Mouse (Mus musculus) hindbrain, embryonic 11.5 days (tissue): ENCODE data around the gene Snapin. TPM values are rescaled to one million over a fixed set of nuclear protein-coding genes. Genes with fewer than 3 reads are reported as not detected.

Experiments
- ATAC-seq: fragments of 200-750 bp; cut with Nextera tagmentation; 2 replicates; pipeline ENCODE4 v1.8.0; 2017; ENCODE audit warnings: mild to moderate bottlenecking, moderate TSS enrichment, moderate library complexity; ENCODE audit not compliant: low FRiP score
- DNase-seq: peaks from one replicate; pipeline ENCODE4 v3.0.0-alpha.2; 2015; ENCODE audit warnings: low spot score
- H3K27ac ChIP-seq: fragments of 300-500 bp; sonication (generic); 2 replicates; pipeline ENCODE4 v1.5.1; 2014; ENCODE audit warnings: mild to moderate bottlenecking, low read depth, low read length
- H3K27me3 ChIP-seq: fragments of 300-500 bp; sonication (generic); 2 replicates; pipeline ENCODE4 v1.6.1; 2014; ENCODE audit warnings: mild to moderate bottlenecking, low read length, moderate library complexity, mixed read lengths; ENCODE audit not compliant: control insufficient read depth, insufficient read depth
- H3K36me3 ChIP-seq: fragments of 300-500 bp; sonication (generic); 2 replicates; pipeline ENCODE4 v1.6.1; 2014; ENCODE audit warnings: mild to moderate bottlenecking, low read length, moderate library complexity, mixed read lengths; ENCODE audit not compliant: control insufficient read depth, insufficient read depth
- H3K4me1 ChIP-seq: fragments of 300-500 bp; sonication (generic); replicated peaks from 2 replicates; pipeline ENCODE4 v1.6.1; 2014; ENCODE audit warnings: low read length, mixed read lengths; ENCODE audit not compliant: control insufficient read depth, insufficient read depth
- H3K4me2 ChIP-seq: fragments of 300-500 bp; sonication (generic); replicated peaks from 2 replicates; pipeline ENCODE4 v1.6.1; 2014; ENCODE audit warnings: mild to moderate bottlenecking, low read depth, low read length
- H3K4me3 ChIP-seq: fragments of 300-500 bp; sonication (generic); 2 replicates; pipeline ENCODE4 v1.5.1; 2014; ENCODE audit warnings: low read depth, low read length
- H3K9ac ChIP-seq: fragments of 300-500 bp; sonication (generic); 2 replicates; pipeline ENCODE4 v1.6.1; 2014; ENCODE audit warnings: low read depth, low read length
- H3K9me3 ChIP-seq: fragments of 300-500 bp; sonication (generic); 2 replicates; pipeline ENCODE4 v1.6.1; 2016; ENCODE audit warnings: low read length; ENCODE audit not compliant: control insufficient read depth
- WGBS: fragments of 180-500 bp; shearing (Covaris S2); extraction: QIAGEN DNeasy Blood & Tissue Kit; methylation state at CpG from one replicate; pipeline ENCODE4 v1.1.7; 2014; 5-methylcytosine and 5-hydroxymethylcytosine counted together
- polyA plus RNA-seq: library from polyadenylated mRNA; unstranded; fragments of >200 nt; fragmentation: Nextera tagmentation; extraction: Ambion mirVana; gene quantifications from 2 replicates; pipeline ENCODE4 v1.2.1, GENCODE M21; 2014

The Snapin gene
- polyA plus RNA-seq, 1 experiment from 2014 or later, result 72.3 TPM

DNA sequence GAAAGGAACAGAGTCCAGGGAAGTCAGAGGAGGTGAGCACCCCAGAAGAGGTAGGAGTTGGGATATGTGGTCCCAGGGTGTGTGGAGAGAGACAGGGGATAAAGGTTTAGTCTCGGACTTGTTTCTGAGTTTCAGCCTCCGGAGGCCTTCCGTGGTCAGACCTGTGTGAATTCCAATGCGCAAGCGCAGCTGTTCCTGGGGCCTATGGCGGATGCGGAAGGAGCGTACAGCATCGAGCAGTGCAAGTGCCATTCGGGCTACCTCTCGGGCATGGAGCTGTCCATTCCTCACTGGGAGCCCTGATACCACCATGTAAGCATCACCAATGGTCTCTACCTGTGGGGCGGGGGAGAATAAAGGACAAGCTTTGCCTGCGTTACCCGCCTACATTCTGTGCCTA lies 35.9 kb downstream of the Snapin start:
- Histone ChIP-seq H3K27ac (no peak overlapping the region), H3K4me3 (no peak overlapping the region), H3K27me3 (no peaks in the 10 kb centered on the region), H3K36me3 (no peaks in the 10 kb centered on the region), H3K4me2 (no peak overlapping the region), H3K9me3 (no peaks in the 10 kb centered on the region), H3K4me1 (no peaks in the 10 kb centered on the region), H3K9ac (no peak overlapping the region)
- no peak for ATAC-seq
- WGBS, result 84% methylated on average over 14 of the region's 14 CpGs
- DNase-seq, result no peak

DNA sequence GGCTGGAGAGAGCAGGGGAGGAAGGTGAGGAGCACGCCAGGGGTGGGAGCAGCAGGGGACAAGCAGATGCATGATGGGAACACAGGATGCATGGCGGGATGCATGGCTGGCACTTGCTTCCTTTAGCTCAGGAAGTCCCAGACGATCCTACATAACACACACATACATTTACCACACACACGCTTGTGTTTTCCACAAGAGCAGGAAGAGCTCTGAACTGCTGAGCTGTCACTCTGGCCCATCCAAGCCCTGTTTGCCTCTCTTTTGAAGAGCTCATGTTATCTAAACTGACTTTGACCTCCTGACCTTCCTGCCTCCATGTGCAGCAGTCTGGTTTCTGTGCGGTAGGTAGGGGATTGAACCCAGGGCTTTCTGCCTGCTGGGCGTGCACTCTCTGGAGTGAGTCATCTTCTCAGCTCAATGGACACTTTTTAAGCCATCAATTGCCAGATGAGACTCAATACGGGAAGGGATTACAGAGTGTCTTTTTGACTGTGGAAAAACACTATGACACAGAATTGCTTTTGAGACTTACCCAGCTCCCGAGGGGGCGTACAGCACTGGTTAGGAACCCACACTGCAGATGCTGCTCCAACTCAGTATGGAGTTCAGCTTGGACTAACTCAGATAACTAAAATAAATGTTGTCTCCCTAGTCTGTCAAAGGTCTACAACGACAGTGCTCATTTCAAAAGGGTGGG lies 39.3 kb downstream of the Snapin start:
- DNase-seq (no peak), ATAC-seq (no peak)
- Histone ChIP-seq H3K4me3 (no peak overlapping the region), H3K27me3 (no peaks in the 10 kb centered on the region), H3K9me3 (no peaks in the 10 kb centered on the region), H3K4me2 (no peak overlapping the region), H3K27ac (no peak overlapping the region), H3K36me3 (no peaks in the 10 kb centered on the region), H3K9ac (no peak overlapping the region), H3K4me1 (no peaks in the 10 kb centered on the region)
- 54% methylated on average over 10 of the region's 10 CpGs for WGBS

DNA sequence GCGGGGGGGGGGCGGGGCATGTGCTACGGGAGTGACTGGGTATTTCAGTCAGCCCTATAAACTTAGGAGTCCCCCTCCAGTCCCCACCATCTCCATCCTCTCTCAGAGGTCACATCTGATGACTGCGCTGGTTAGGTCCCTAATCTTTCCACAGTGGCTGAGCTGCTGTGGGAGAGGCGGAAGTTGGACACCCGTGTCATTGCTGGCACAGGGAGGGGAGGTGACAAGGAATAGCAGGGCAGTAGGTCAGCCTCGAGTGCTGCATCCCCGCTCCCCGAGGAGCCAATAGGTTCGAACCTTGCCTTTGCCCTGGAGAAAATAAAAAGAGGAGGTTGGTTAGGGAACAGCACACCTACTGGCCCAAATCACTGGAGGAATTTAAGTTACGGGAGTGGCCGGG lies 40.0 kb downstream of the Snapin start:
- Histone ChIP-seq H3K9ac (no peak overlapping the region), H3K4me1 (no peaks in the 10 kb centered on the region; the same call in 1 of the 2 replicates), H3K4me2 (no peak overlapping the region), H3K4me3 (no peak overlapping the region), H3K27me3 (no peaks in the 10 kb centered on the region), H3K27ac (no peak overlapping the region), H3K9me3 (no peaks in the 10 kb centered on the region), H3K36me3 (no peaks in the 10 kb centered on the region)
- 36% methylated on average over 12 of the region's 12 CpGs for WGBS
- no peak for ATAC-seq
- no peak for DNase-seq

DNA sequence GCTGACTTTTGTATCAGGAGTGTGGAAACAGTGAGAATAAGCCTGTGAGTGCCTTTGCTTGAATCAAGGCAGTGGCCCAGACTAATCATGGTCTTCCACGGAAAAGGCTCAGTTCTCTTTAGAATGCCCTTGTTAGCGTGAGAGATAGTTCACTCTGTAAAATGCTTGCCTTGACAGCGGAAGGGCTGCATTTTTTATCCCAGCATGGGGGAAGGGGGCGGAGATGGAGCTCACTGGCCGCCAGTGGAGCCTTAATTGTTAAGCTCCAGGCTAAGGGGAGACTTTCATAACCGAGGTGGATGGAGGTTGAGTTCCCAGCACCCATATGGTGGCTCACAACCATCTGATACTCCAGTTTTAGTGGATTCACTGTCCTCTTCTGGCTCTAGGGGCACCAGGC lies 42.2 kb downstream of the Snapin start:
- WGBS, result 26% methylated on average over 6 of the region's 6 CpGs
- DNase-seq, result no peak
- H3K27ac ChIP-seq, result no peak overlapping the region
- no peaks in the 10 kb centered on the region; the same call in 1 of the 2 replicates for H3K4me1 ChIP-seq
- H3K36me3 ChIP-seq, result no peaks in the 10 kb centered on the region
- no peaks in the 10 kb centered on the region for H3K9me3 ChIP-seq
- no peak overlapping the region for H3K4me2 ChIP-seq
- no peak overlapping the region for H3K9ac ChIP-seq
- no peak overlapping the region for H3K4me3 ChIP-seq
- ATAC-seq, result no peak
- H3K27me3 ChIP-seq, result no peaks in the 10 kb centered on the region

DNA sequence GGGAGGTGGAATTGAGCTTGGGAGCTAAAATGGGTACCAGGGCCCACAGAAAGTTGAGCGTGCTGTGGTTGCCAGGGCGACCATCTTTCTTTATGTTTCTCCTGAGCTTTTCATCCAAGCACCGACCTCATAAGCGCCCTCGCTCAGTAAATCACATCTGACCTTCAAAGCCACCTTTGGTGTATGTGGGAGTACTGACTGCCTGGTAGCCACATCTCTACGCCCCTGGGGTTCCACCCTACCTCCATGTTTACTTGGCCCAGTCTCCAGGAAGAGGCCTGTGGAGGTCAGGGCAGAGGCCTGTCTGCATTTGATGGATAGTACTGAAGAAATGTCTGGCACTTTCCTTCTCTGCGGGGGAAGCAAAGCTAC lies 43.7 kb downstream of the Snapin start:
- peak overlapping the region; percentile 28 for H3K9ac ChIP-seq
- no peak for DNase-seq
- H3K4me1 ChIP-seq, result no peaks in the 10 kb centered on the region; the same call in 1 of the 2 replicates

DNA sequence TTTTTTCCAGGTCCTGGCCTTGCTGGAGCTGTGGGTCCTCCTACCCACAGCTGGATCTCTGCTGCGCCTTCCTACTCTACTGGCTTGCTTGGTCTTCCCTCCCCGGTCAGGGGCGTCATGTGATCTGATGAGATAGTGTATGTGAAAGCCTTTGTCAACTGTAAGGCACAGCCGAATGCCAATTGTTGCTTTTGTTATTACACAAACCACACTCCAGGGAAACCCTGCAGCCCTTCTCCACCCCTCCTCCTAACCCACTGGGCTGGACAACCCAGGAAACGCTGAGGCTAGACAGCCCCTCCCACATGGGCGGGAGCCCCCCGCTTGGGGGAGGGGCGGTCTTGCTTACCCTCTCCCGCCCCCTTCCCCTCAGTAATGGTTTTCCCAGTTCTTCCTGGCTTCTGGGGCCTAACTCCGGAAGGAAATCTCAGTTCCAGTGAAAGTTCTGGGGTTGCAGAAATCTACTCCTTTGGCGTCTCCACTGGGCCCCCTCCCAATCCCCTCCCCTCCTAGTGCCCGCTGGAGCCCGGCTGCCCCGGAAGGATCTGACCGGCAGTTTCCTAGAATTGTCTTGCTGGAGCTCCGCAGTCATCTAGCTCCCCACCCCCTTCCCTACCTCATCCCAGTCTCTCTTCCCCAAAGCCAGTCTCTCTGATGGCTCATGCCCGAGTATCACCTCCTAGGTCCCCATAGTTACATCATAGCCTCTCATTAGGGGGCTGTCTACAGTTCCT lies 44.3 kb downstream of the Snapin start:
- no peaks in the 10 kb centered on the region; the same call in 1 of the 2 replicates for H3K4me1 ChIP-seq
- peak overlapping the region; percentile 13; the same call in 1 of the 2 replicates for H3K4me3 ChIP-seq
- ATAC-seq (peak; percentile 95), DNase-seq (peak; percentile 93)
- H3K9me3 ChIP-seq, result no peaks in the 10 kb centered on the region
- H3K27me3 ChIP-seq, result no peaks in the 10 kb centered on the region
- peak overlapping the region; percentile 25 for H3K4me2 ChIP-seq
- peak overlapping the region; percentile 28 for H3K9ac ChIP-seq
- WGBS, result 2% methylated on average over 17 of the region's 17 CpGs
- H3K27ac ChIP-seq, result peak overlapping the region; percentile 86
- no peaks in the 10 kb centered on the region for H3K36me3 ChIP-seq

More for the DNA sequence above, 43.7 kb downstream of the Snapin start:
- no peak for ATAC-seq
- H3K4me2 ChIP-seq, result peak overlapping the region; percentile 25
- H3K4me3 ChIP-seq, result no peak overlapping the region
- H3K27ac ChIP-seq, result peak overlapping the region; percentile 86
- H3K27me3 ChIP-seq, result no peaks in the 10 kb centered on the region
- H3K9me3 ChIP-seq, result no peaks in the 10 kb centered on the region
- 22% methylated on average over 7 of the region's 7 CpGs for WGBS
- H3K36me3 ChIP-seq, result no peaks in the 10 kb centered on the region

DNA sequence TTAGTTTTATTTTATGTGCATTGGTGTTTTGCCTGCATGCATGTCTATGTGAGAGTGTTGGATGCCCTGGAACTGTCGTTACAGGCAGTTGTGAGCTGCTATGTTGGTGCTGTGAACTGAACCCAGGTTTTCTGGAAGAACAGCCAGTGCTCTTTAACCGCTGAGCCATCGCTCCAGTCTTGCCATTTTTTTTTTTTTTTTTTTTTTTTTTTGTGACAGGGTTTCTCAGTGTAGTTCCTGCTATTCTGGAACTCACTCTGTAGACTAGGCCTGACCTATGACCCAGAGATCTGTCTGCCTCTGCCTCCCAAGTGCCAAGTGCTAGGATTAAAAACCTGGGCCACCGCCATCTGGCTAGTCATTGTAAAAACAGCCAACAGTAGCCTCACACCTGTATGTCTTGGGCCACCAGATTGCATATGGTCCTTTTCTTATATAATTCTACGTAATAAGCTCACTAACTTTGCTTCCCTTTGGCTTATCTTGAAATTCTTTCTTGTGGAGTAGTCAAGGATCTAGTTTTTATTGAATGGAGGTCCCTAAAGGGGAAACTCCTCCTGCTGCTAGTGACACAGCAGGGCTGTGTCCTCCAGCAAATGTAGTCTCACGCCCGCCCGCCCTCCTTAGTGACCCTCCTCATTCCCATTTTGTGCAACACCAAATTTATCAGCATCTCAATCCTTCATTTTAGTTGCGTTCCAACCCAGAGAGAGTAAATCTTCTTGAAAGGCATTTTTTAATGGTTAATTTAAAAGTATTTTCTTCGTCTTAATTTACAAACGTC lies 45.2 kb downstream of the Snapin start:
- Histone ChIP-seq H3K27ac (peak overlapping the region; percentile 86; the same call in 1 of the 2 replicates), H3K4me1 (no peaks in the 10 kb centered on the region; the same call in 1 of the 2 replicates), H3K9me3 (no peaks in the 10 kb centered on the region), H3K9ac (no peak overlapping the region), H3K27me3 (no peaks in the 10 kb centered on the region), H3K4me3 (no peak overlapping the region), H3K4me2 (no peak overlapping the region; the same call in 1 of the 2 replicates), H3K36me3 (no peaks in the 10 kb centered on the region)
- ATAC-seq, result no peak
- peak; percentile 19 for DNase-seq
- WGBS, result 64% methylated on average over 11 of the region's 11 CpGs

DNA sequence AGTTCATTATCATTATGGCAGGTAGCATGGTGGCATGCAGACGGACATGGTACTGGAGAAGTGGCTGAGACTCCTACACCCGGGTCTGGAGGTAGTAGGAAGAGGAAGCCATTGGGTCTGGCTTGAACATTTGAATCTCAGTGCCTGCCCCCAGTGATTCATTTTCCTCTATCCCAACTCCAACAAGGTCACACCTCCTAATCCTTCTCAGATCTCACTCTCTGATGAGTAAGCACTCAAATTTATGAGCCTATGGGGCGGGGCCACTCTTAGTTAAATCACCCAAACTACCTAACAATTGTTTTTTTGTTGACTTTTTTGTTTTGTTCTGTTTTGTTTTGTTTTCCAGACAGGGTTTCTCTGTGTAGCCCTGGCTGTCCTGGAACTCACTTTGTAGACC lies 46.9 kb downstream of the Snapin start:
- H3K4me1 ChIP-seq, result no peaks in the 10 kb centered on the region; the same call in 1 of the 2 replicates
- H3K9me3 ChIP-seq, result no peaks in the 10 kb centered on the region
- no peaks in the 10 kb centered on the region for H3K27me3 ChIP-seq
- DNase-seq, result no peak
- no peak overlapping the region for H3K9ac ChIP-seq
- WGBS, result 88% methylated on average over 3 of the region's 3 CpGs
- no peak overlapping the region for H3K4me2 ChIP-seq
- no peak overlapping the region for H3K4me3 ChIP-seq
- H3K27ac ChIP-seq, result no peak overlapping the region
- H3K36me3 ChIP-seq, result no peaks in the 10 kb centered on the region
- no peak for ATAC-seq
